Mouse (Mus musculus) neural tube, embryonic 15.5 days (tissue): ENCODE data around the gene Tdp1. TPM values are rescaled to one million over a fixed set of nuclear protein-coding genes. Genes with fewer than 3 reads are reported as not detected.

Experiments used
- ATAC-seq: fragments of 200-750 bp; cut with Nextera tagmentation; 2 replicates; pipeline ENCODE4 v1.8.0; 2017; ENCODE audit warnings: mild to moderate bottlenecking, moderate TSS enrichment, moderate library complexity; ENCODE audit not compliant: low FRiP score
- H3K27ac ChIP-seq: fragments of 300-500 bp; sonication (generic); replicated peaks from 2 replicates; pipeline ENCODE4 v1.5.1; 2015; ENCODE audit warnings: mild to moderate bottlenecking, inconsistent platforms
- H3K27me3 ChIP-seq: fragments of 300-500 bp; sonication (generic); replicated peaks from 2 replicates; pipeline ENCODE4 v1.6.1; 2015; ENCODE audit warnings: inconsistent platforms
- H3K36me3 ChIP-seq: fragments of 300-500 bp; sonication (generic); 2 replicates; pipeline ENCODE4 v1.6.1; 2015; ENCODE audit warnings: inconsistent platforms
- H3K4me1 ChIP-seq: fragments of 300-500 bp; sonication (generic); 2 replicates; pipeline ENCODE4 v1.6.1; 2015; ENCODE audit warnings: inconsistent platforms
- H3K4me2 ChIP-seq: fragments of 300-500 bp; sonication (generic); 2 replicates; pipeline ENCODE4 v1.6.1; 2015; ENCODE audit warnings: inconsistent platforms, mild to moderate bottlenecking, moderate library complexity
- H3K4me3 ChIP-seq: fragments of 300-500 bp; sonication (generic); replicated peaks from 2 replicates; pipeline ENCODE4 v1.5.1; 2015; ENCODE audit warnings: mild to moderate bottlenecking, inconsistent platforms
- H3K9ac ChIP-seq: fragments of 300-500 bp; sonication (generic); replicated peaks from 2 replicates; pipeline ENCODE4 v1.6.1; 2015; ENCODE audit warnings: mild to moderate bottlenecking, inconsistent platforms
- H3K9me3 ChIP-seq: fragments of 300-500 bp; sonication (generic); replicated peaks from 2 replicates; pipeline ENCODE4 v1.6.1; 2016; ENCODE audit warnings: inconsistent platforms
- WGBS: fragments of 180-500 bp; shearing (Covaris S2); methylation state at CpG from one replicate; pipeline ENCODE4 v1.1.7; 2015; ENCODE audit warnings: mixed read lengths; 5-methylcytosine and 5-hydroxymethylcytosine counted together
- polyA plus RNA-seq: library from polyadenylated mRNA; unstranded; fragments of >200 nt; fragmentation: Nextera tagmentation; extraction: Ambion mirVana; gene quantifications from 2 replicates; pipeline ENCODE4 v1.2.1, GENCODE M21; 2015

Tdp1 gene
- polyA plus RNA-seq, 1 experiment from 2014 or later: 45.0 TPM

DNA sequence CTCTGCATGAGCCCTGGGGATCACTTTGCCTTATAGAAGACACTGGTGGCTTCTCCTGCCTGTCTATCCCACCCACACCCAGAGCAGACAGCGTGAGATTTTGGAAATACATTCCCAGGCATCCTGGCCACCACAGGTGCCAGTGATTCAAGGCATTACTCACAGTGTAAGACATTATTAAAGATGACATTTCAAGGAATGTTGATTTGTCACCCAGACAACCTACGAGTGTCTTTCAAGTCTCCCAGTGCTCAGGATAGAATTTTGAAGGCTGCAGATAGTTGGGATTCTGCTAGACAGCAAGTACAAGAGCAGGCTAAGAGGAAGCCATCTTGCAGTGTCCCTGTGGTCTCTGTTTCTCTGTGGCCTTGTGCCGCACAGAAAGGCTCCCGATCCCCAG lies 47.9 kb downstream of the Tdp1 start:
- no peaks in the 10 kb centered on the region for H3K4me1 ChIP-seq

DNA sequence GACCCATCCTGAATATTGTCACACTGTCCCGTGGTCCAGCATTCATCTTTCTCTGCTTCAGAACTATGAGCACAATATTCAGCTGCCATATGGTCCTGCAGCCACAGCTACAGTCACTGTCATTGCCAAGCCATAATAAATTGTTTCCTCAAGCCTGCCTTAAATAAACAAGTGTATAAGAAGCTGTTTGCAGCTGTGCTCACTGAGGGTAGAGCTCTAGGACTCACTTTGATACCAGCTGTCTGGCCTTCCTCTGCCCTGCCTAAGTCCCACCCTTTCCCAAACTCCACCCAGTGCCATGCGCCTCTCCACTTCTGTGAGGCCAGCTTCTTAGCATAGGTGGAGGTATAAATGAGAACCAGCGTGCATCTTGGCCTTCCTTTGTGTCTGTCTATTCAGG lies 49.3 kb downstream of the Tdp1 start:
- Histone ChIP-seq H3K27me3 (no peaks in the 10 kb centered on the region), H3K4me1 (no peaks in the 10 kb centered on the region), H3K4me2 (no peak overlapping the region), H3K4me3 (no peak overlapping the region), H3K9me3 (no peaks in the 10 kb centered on the region), H3K27ac (no peak overlapping the region), H3K9ac (no peak overlapping the region), H3K36me3 (peaks cover 31% of the 10 kb centered on the region)
- WGBS: 89% methylated on average over 3 of the region's 3 CpGs
- no peak for ATAC-seq

More for the DNA sequence above, 47.9 kb downstream of the Tdp1 start:
- WGBS: 96% methylated on average over 4 of the region's 4 CpGs
- Histone ChIP-seq H3K36me3 (peaks cover 23% of the 10 kb centered on the region), H3K9ac (no peak overlapping the region), H3K4me2 (no peak overlapping the region), H3K9me3 (no peaks in the 10 kb centered on the region), H3K4me3 (no peak overlapping the region), H3K27me3 (no peaks in the 10 kb centered on the region), H3K27ac (no peak overlapping the region)
- ATAC-seq: no peak

DNA sequence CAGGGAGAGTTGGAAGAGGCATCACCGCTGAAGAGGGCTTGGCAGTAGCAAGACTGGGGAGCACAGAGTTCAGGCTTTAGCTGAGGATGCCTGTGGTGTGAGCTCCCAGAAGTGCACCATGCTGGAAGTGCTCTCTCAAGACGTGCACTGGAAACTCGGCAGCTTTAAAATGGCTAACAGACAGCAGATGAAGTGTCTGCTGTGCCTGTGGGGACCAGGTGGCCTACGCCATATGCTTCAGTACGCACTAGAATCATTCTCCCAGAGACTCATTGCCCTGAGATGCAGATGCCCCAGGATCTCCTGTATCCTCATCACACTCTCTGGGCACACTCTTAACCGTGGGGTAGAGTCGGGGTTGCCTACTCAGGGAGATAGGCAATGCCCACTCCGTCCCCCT lies 51.1 kb downstream of the Tdp1 start:
- no peak overlapping the region for H3K9ac ChIP-seq
- H3K27ac ChIP-seq: no peak overlapping the region
- H3K9me3 ChIP-seq: no peaks in the 10 kb centered on the region
- H3K27me3 ChIP-seq: no peaks in the 10 kb centered on the region
- WGBS: 92% methylated on average over 8 of the region's 8 CpGs
- no peak overlapping the region for H3K4me2 ChIP-seq
- no peak for ATAC-seq
- H3K4me3 ChIP-seq: no peak overlapping the region
- H3K36me3 ChIP-seq: peaks cover 35% of the 10 kb centered on the region
- H3K4me1 ChIP-seq: no peaks in the 10 kb centered on the region

DNA sequence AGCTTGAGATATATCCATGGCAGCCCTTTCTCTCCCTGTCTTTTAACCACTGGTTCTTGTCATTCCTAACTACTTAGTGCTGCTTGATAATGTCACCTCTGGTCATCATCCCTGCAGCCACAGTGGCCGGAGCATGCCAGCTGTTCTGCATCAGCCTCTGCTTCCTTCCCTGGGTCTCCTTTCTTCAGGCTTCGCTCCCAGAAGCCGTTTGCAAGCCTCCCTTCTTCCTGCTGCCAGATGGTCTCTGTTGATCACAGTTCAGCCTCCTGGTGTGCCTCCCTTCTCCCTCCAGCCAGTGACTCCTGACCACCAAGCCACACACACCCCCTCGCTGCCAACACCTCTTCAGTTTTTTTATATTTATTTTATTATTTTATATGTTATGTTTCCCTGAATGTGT lies 54.2 kb downstream of the Tdp1 start:
- no peak for ATAC-seq
- H3K4me1 ChIP-seq: no peaks in the 10 kb centered on the region
- no peak overlapping the region for H3K4me3 ChIP-seq
- no peaks in the 10 kb centered on the region for H3K9me3 ChIP-seq
- H3K4me2 ChIP-seq: no peak overlapping the region
- H3K27me3 ChIP-seq: no peaks in the 10 kb centered on the region
- H3K36me3 ChIP-seq: peaks cover 41% of the 10 kb centered on the region
- no peak overlapping the region for H3K9ac ChIP-seq
- no peak overlapping the region for H3K27ac ChIP-seq
- 81% methylated on average over 4 of the region's 4 CpGs for WGBS

DNA sequence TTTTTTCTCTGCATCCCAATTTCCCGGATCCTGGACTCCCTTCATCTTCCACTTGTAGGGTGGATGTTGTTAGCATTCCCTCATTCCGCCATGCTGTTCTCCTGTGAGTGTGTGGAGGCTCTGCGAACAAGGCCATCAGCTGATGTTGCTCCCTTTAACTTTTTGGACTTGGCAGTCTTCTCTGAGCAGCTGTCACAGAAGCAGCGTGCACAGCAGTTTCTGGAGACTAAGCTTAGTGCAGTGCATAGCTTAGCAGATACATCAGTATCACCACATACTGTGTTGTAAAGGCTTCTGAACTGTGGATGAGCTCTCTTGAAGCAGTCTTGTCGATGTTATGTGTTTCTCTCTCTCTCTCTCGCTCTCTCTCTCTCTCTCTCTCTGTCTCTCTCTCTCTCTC lies 54.9 kb downstream of the Tdp1 start:
- H3K27me3 ChIP-seq: no peaks in the 10 kb centered on the region
- H3K4me2 ChIP-seq: no peak overlapping the region
- H3K4me1 ChIP-seq: no peaks in the 10 kb centered on the region
- peaks cover 37% of the 10 kb centered on the region for H3K36me3 ChIP-seq
- H3K9me3 ChIP-seq: no peaks in the 10 kb centered on the region
- ATAC-seq: no peak
- H3K9ac ChIP-seq: no peak overlapping the region
- 90% methylated on average over 6 of the region's 6 CpGs for WGBS
- no peak overlapping the region for H3K27ac ChIP-seq
- no peak overlapping the region for H3K4me3 ChIP-seq

DNA sequence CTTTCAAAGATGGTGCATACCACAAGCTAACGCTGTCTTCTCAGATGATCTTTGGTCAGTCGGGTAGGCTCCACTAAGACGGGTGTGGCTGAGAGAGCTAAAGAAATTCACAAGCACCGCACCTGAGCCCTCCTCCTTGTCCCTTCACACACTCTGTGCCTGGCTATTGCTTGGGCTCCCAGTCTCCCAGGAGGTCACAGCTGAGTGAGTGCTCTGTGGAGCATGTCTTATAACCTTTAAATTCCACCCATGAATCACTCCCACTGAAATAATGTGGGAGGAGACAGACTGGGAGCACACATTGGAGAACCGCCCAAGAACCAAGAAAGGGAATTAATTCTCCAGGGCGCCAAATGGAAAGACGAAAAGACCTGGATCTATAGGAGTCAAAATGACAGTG lies 56.4 kb downstream of the Tdp1 start:
- Histone ChIP-seq H3K27ac (no peak overlapping the region), H3K27me3 (no peaks in the 10 kb centered on the region), H3K4me3 (no peak overlapping the region), H3K9me3 (no peaks in the 10 kb centered on the region), H3K4me2 (no peak overlapping the region), H3K9ac (no peak overlapping the region), H3K4me1 (no peaks in the 10 kb centered on the region), H3K36me3 (peaks cover 34% of the 10 kb centered on the region)
- WGBS: 64% methylated on average over 7 of the region's 7 CpGs
- ATAC-seq: no peak

DNA sequence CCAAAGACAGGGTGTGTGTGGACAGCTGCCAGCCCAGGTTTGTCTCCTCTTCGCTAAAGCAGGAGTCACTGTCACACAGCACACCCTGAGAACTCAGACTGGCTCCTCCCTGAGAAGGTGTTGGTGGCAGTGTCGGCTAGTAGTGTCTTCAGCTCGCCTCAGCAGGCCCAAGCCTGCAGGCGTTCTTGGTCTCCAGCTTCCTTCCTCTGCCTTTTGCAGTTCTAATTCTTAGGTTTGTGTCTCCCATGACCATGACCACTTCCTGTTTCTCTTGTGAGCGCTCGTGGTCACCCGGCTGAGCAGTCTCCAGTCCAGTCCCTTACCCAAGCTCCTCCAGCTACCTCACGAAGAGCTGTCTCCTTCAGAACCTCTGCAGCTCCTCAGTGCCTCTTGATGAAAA lies 58.1 kb downstream of the Tdp1 start:
- 91% methylated on average over 8 of the region's 8 CpGs for WGBS
- Histone ChIP-seq H3K9ac (no peak overlapping the region), H3K27ac (no peak overlapping the region), H3K9me3 (no peaks in the 10 kb centered on the region), H3K4me2 (no peak overlapping the region), H3K36me3 (peaks cover 44% of the 10 kb centered on the region), H3K4me3 (no peak overlapping the region), H3K27me3 (no peaks in the 10 kb centered on the region), H3K4me1 (no peaks in the 10 kb centered on the region)
- ATAC-seq: no peak

DNA sequence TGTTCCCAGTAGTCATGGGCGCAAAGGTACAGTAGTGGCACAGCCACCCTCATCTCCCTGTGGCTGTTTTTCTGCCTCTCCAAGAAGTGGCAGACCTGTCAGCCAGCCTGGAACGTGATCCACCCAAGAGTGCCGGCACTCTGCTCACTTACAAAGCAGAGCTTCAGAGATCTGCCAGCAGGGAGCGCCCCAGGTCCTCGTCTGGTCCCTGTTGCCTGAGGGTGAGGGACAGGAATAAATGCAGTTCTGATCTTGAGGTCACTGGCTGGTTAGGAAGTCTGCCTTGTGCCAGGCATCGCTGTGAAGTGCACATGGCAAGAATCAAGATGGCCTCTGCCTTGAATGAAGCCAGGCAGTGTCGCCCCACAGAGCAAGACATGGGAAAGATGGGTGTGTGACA lies 68.6 kb downstream of the Tdp1 start:
- 60% methylated on average over 7 of the region's 7 CpGs for WGBS
- no peaks in the 10 kb centered on the region for H3K27me3 ChIP-seq
- peaks cover 13% of the 10 kb centered on the region for H3K36me3 ChIP-seq
- no peak overlapping the region for H3K27ac ChIP-seq
- no peaks in the 10 kb centered on the region for H3K9me3 ChIP-seq
- peaks cover under 1% of the 10 kb centered on the region; the same call in 1 of the 2 replicates for H3K4me1 ChIP-seq
- no peak overlapping the region for H3K9ac ChIP-seq
- H3K4me2 ChIP-seq: no peak overlapping the region
- no peak for ATAC-seq
- H3K4me3 ChIP-seq: no peak overlapping the region

DNA sequence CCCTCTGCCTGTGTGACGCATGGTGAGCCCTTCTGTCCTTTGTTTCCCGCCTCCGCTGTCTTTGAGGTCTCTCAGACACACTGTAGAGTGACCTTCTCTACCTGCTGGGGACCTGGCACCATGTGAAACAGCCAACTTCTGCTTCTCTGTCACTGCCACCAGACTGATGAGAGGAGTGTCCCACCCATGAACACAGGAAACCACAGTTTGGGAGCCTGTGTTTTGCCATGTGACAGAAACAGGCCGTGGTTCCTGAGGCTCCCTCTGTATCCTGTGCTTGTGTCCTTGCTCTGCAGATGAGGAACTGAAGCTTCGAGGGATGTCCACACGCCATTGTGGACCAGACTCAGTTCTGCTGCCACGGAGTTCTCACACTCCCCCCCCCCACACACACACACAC lies 72.1 kb downstream of the Tdp1 start:
- Histone ChIP-seq H3K9me3 (no peaks in the 10 kb centered on the region), H3K9ac (no peak overlapping the region), H3K27ac (no peak overlapping the region), H3K4me3 (no peak overlapping the region), H3K27me3 (peaks cover 3% of the 10 kb centered on the region), H3K4me1 (peaks cover 4% of the 10 kb centered on the region), H3K4me2 (no peak overlapping the region), H3K36me3 (peaks cover 9% of the 10 kb centered on the region)
- 80% methylated on average over 7 of the region's 7 CpGs for WGBS
- ATAC-seq: no peak

DNA sequence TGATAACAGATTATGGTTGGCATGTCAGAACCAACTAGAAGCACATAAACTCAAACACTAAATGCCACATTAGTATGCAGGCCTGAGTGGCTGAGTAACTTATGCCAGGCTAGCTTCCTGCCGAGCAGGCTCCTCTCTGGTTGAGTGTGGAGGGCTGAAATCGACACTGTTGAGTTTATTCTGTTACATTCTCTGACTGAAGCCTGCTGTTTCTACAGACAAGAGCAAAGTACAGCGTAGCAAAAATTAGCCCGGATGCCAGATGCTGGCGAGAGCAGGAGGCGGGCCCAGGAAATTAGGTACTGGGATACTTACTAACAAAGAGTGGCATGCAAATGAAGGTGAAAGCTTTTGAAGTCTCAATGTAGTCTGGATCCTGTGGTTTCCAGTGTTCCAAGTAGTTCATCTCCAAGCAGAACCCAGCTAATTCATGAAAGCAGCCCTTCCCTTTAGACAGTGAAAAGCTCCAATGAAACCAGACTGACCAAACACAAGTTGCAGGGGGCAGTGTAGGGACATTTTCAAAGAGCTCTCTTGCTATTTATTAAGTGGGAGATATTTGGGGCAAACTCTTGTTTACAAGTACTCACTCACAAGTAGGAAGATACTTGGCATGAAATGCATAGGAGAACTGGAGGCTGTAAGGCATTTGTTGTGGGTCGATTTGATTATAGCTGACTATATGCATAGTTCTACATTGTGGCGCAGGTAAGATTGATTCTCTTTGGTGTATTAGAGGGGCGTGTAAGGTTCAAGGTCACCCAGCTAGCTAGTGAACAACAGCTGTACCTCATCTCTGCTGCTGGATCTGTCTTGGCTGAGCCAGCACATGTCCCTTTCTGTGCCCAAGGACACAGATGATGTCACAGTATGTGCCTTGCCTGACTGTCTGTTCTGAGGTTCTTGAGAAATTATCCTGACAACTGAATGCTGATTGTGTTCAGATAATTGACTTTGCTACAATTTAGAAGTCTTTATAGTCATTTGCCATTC lies 74.0 kb downstream of the Tdp1 start:
- ATAC-seq: no peak

DNA sequence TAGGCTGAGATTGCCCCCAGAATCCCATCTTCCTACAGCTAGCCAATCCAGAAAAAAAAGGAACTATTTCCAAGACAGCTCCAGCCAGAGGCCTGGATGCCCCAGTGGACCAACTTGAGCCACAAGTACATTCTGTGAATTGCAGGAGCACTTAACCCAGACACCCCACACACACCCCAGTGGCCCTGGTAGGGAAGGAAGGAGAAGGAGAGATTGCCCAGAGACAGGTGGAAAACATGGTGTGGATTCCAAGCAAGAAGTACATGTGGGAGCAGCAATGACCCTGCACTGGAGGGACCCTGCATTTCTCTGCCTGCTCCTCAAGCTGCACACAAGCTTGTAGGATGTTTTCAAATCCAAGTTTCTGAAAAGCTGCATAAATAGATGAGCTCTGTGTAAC lies 75.0 kb downstream of the Tdp1 start:
- no peak overlapping the region for H3K27ac ChIP-seq
- peaks cover 6% of the 10 kb centered on the region for H3K36me3 ChIP-seq
- peaks cover 19% of the 10 kb centered on the region for H3K27me3 ChIP-seq
- no peak for ATAC-seq
- H3K4me1 ChIP-seq: peaks cover 7% of the 10 kb centered on the region
- no peak overlapping the region for H3K9ac ChIP-seq
- H3K4me2 ChIP-seq: no peak overlapping the region
- H3K4me3 ChIP-seq: no peak overlapping the region
- no peaks in the 10 kb centered on the region for H3K9me3 ChIP-seq

More for the DNA sequence above, 74.0 kb downstream of the Tdp1 start:
- Histone ChIP-seq H3K4me3 (no peak overlapping the region), H3K36me3 (peaks cover 6% of the 10 kb centered on the region), H3K9me3 (no peaks in the 10 kb centered on the region), H3K27ac (peak overlapping the region; percentile 28; the same call in 1 of the 2 replicates), H3K4me2 (no peak overlapping the region), H3K4me1 (peaks cover 4% of the 10 kb centered on the region), H3K27me3 (peaks cover 10% of the 10 kb centered on the region), H3K9ac (no peak overlapping the region)
- 43% methylated on average over 9 of the region's 9 CpGs for WGBS

DNA sequence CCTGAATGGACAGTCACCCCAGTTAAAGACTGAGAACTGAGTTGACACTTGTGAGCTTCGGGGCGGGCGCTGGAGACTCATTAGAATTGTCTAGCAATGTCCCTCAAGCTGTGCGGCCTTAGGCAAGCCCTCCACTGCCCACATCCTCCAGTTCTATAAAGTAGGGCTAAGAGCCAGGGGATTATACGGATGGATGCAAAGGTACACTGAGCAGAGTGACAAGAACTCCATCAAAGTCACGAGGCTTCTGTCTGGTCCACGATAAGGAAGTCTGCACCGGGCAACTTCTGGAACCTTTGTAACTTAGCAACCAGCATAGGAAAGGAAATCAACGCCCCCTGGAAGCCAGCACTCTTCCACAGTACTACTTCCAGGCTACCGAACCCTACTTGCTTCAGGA lies 75.6 kb downstream of the Tdp1 start:
- peaks cover 14% of the 10 kb centered on the region for H3K4me1 ChIP-seq
- no peak overlapping the region for H3K4me2 ChIP-seq
- peaks cover 26% of the 10 kb centered on the region for H3K27me3 ChIP-seq
- no peaks in the 10 kb centered on the region for H3K9me3 ChIP-seq
- H3K36me3 ChIP-seq: peaks cover 6% of the 10 kb centered on the region
- H3K4me3 ChIP-seq: no peak overlapping the region
- no peak overlapping the region for H3K9ac ChIP-seq
- no peak for ATAC-seq
- WGBS: 22% methylated on average over 10 of the region's 10 CpGs
- H3K27ac ChIP-seq: no peak overlapping the region
